Mouse (Mus musculus) CH12F3 (cell line): ENCODE measurements at regions not wholly inside any gene's neighbourhood (a gene's known extent, or its start where the extent isn't known, plus 50 kb on each side); places are given as distances from the start of the nearest gene placed in this dataset.

Source experiments
- in situ Hi-C: fragments of 300-500 bp; cut with MboI; formaldehyde crosslinking; loops from 2 replicates; pipeline ENCODE4 v1.14.3; 2020; ENCODE audit warnings: low sequenced_read_pairs

DNA sequence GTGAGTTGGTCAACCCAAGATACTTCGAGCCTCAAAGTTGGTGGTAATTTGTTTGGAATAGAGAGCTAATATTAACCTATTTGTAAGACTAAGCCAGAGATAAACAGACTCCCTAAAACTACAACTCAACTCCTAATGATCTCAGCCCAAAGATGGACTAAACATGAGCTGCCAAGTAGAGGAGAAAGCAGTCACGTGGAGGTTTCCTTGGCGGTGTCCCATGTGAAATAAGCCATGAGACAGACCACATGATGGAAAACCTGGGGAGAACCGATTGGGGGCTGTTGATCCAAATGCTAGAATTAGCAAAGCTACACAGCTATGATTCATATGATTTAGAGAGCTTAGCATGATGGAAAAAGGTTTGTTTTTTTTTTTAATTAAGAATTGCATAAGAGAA, 198.6 kb downstream of the Cog6 start:
- in situ Hi-C loops = no loop called here

- in situ Hi-C loops = no loop called here
These were observed 199.6 kb downstream of the Cog6 start for GRCm38 (mm10) chr3:52817416-52817815.

DNA sequence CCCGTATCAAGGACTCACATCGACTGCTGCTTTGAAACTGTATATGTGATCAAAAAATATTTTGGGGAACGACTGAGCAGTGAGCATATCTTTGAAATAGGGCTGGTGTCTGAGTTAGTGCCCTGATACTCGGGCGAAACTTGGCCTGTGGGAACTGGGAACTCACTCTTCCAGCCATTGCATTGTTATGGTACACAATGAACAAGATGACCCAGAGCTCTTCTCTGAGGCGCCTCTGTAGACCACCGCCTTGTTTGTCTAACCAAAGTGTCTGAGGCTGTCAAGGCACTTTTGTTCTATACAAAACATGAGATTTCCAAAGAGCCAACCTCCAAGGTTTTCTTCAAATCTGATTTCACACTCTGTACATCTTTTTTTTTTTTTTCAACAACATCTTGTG, 201.5 kb downstream of the Cog6 start:
- in situ Hi-C loops = no loop called here

DNA sequence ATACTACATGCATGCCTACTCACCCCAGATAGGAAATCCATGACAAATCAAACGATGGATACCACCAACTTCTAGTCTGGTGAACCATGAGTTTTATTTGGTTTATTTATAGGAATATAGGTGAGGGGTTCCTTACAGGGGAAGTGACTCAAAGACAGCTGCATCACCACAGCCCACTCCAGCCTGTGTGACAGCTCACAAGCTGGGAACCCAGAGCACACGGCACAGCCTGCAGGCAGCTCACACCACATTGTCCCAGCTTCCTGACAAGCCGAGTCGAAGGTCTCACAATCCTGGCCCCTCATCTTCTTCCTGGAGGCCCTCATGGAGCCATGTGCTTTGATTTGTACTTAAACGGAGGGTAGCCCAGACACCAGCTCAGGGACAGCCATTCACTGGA, 214.7 kb downstream of the Cog6 start:
- in situ Hi-C loops = no loop called here

GRCm38 (mm10) chr3:52801446-52801845, 215.6 kb downstream of the Cog6 start:
- in situ Hi-C loops = no loop called here

DNA sequence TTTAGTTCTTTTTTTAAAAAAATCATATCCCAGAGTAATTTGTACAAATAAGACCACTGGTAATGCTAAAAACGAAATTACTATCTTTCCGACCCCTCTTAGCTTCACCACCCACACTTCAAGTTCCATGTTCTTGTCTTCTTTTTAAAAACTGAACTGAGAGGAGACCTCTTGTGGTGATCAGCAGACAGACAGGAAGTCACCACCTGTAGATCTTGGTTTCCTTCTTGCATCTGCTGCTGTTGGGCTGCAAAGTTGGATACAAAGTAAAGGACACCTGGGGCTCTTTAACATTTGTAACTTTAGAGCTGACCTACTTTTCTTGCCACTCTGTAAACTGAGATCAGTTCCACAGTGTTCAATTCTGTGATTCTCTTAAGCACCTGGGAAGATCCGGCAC, 216.4 kb downstream of the Cog6 start:
- in situ Hi-C loops = no loop called here

DNA sequence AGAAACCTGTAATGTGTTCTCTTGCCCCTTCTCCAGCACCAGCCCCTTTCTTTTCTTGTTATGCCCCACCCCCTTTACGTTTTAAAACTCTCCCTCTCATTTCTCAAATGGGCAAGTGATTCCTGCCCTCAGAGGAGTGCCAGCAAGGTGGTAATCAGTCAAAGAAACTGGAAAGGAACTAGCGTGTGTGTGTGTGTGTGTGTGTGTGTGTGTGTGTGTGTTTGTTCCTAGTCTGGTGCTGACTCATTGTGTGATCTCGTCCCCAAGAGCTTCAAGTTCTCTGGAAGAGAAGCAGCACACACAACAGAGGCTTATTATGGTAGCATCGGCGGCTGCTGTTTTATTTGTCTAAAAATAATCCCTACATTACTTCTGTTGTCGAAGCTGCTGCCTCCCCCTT, 219.2 kb downstream of the Cog6 start:
- in situ Hi-C loops = no loop called here

GRCm38 (mm10) chr3:52797164-52797563, 219.9 kb downstream of the Cog6 start:
- in situ Hi-C loops = no loop called here

DNA sequence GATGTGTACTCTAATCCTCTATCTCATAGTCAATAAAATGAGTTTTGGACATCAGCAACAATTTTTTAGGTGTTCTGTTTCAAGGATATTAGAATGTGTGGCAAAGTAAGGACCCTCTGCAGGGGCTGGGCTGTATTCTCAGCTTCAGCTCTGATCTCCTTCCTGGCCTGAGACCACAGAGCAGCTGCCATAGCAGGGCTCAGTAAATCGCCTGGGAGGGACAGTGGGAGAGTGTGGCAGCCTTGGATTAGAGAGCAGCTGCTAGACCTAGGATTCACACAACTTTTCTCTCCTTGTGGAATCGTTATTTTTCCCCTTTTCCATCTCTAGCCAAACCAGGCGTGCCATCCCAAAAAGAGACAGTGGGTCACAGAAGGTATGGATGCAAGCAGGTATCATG, 222.8 kb downstream of the Cog6 start:
- in situ Hi-C loops = no loop called here

GRCm38 (mm10) chr3:52792801-52793200, 224.2 kb downstream of the Cog6 start:
- in situ Hi-C loops = no loop called here

DNA sequence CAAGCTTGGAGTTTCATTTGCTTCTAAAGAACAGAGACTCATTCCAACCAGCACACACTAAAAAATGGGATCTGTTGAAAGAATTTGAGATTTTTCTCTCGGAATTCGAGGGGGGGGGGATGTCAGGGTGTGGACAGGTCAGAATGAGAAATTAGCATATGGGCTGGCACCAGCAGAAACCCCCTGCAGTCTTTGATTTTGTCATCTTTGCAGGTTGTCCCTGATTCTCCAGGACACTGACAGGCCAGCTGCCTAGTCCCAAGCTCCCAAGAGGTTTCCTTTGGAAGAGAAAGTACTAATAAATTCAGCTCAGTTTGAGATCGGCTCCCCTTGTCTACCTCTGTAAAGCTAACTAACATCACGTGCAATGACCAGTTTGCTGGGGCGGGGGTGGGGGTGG, 224.9 kb downstream of the Cog6 start:
- in situ Hi-C loops = no loop called here

GRCm38 (mm10) chr3:52790942-52791341, 226.1 kb downstream of the Cog6 start:
- in situ Hi-C loops = no loop called here

DNA sequence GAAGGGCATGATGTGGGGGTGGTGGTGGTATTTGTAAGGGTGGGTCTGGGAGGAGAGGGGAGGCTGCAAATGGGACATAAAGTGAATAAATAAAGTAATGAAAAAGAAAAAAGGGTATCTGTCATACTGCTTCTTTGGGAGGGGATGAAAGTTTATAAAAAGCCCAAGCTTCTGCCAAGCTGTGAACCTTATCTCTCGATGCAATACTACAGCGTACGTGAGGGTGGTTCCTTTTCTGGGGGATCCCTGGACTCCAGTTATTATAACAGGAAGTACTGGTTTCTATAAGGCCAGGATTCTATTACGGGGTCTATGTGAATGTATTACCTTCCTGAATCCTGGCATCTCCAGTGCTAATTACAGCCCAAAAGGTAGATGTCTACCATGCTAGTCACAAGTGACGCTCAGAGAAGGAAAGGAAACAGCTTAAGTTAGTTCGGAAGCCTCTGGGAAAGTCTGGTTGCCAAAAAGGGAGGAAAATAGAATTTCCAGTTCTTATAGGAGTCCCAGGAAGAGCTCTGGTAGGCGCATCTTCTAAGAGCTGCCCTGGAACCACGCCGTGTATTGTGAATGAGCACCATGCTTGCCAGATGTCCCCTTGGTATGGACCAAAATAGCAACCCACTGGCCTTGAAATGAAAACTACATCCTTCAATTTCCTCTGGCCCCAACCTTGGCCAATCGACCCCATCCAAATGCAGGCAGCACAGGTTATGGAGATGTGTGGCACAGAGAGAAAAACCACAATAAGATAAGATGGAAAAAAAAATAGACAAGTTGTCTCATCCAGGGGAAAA, 228.9 kb downstream of the Cog6 start:
- in situ Hi-C loops = no loop called here

DNA sequence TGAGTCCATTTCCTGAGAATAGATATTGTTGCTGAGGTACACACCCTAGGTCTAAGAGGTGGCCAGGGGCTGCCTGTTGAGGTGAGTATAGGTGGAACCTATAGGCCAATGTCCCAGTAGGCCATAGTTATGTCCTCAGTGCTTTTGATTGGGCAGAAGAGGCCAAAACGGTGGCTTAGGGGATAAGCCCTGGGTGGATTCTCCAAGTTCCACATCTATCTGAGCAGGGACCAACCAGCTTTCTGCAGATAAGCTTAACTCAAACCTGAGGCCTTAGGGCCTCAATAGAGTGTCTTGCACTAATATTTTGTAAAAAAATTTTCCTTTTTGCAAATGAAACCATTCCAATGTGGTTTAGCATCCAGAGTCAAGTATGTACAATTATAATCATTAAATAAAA, 231.4 kb downstream of the Cog6 start:
- in situ Hi-C loops = no loop called here

- in situ Hi-C loops = no loop called here
These were observed 232.6 kb downstream of the Cog6 start for GRCm38 (mm10) chr3:52784476-52784875.

- in situ Hi-C loops = no loop called here
These were observed 234.5 kb downstream of the Cog6 start for GRCm38 (mm10) chr3:52782576-52782975.

DNA sequence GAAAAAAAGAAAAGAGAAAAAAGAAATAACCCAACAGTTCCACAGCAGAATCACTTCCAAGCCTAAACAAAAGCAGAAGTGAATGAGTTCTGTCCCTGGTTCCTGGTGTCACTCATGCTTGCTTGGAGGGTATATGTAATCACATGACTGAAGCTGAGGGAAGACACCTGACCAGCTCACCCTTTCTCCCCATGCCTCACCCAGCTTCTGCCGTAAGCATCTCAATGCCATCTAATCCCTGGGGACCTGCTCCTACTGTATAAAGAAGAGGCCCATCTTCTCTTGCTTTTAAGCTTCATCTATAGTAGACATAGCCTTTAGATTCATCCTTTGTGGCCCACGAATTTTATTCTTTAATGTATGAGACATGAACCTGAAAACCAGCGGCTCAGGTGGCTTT, 235.5 kb downstream of the Cog6 start:
- in situ Hi-C loops = no loop called here

DNA sequence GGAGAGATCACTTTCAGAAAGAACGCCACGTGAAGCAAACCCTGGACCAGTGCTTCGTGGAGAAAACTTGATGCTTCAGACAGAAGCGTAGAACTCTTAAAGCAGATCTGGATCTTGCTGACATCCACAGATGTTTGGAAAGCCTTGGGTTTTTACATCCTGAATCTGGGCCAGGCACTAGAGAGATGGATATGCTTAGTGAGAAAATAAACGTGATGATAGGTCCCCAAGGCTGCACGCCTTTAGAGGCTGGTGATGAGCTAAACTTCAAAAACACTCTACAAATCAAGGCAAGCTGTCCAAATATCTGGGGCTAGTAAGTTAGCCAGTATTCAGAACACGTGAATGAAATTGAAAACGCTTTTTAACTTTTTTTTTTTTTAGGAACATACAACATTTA, 236.7 kb downstream of the Cog6 start:
- in situ Hi-C loops = no loop called here

GRCm38 (mm10) chr3:52775875-52776274, 241.2 kb downstream of the Cog6 start:
- in situ Hi-C loops = no loop called here

DNA sequence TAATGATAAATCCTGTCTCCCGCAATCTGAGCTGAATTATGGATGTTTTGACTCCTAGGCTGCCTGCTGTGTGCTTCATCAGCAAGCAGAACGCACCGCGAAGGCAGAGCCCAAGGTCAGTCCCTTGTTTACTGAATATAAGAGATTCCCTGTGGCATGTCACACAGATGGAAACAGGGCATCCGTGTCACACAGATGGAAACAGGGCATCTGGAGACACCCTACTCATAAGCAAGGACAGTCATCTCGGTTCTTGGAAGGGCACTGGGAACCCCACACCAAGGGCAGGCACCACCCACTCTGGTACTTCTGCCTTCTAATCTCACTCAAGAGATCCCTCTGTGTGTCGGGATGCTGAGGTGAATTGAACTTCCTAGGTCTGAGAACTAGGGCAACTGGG, 241.9 kb downstream of the Cog6 start:
- in situ Hi-C loops = no loop called here

- in situ Hi-C loops = no loop called here
These were observed 242.3 kb downstream of the Cog6 start for GRCm38 (mm10) chr3:52774734-52775133.

DNA sequence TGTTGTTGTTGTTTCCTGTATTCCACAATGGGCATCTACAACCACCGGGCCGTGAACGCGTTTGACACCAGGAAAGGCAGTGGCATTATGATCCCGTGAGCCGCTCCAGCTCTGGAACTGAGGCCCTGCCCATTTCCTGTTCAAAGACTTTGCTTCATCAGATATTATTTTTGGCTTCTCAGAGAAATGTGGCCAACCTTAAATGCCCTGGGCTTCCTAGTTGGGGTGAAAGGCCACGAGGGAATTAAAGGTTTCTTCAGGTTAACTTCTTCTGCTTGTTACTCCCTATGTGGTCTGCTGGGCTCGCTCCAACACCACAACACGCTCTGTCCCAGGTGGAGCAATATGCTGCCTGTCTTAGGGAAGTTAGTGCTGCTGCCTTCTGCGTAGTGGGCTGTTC, 249.8 kb downstream of the Cog6 start:
- in situ Hi-C loops = no loop called here

DNA sequence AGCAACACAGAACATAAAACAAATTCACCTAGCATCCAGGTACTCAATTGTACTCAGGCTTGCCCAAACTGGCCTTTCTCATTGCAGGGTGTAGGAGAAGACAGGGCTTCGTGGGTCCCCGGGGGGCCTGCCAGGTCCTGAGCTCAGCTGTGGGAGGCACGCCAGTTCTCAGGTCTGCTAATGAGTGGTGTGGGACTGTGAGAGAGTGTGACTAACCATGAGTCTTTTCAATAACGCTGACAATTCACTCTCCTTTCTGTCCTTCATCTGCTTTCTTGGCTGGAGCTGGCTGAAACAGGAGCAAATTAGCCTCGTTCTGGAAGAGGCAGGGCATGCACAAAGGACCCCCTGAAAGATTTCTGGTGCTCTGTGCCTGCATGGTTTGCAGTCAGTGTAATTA, 250.2 kb downstream of the Cog6 start:
- in situ Hi-C loops = no loop called here
